Mouse (Mus musculus) heart, embryonic 10.5 days (tissue): ENCODE data around the gene Skor1. TPM values are rescaled to one million over a fixed set of nuclear protein-coding genes. Genes with fewer than 3 reads are reported as not detected.

Experiments used
- DNase-seq: peaks from one replicate; pipeline ENCODE4 v3.0.0-alpha.2; 2017; ENCODE audit warnings: low spot score
- H3K27ac ChIP-seq: fragments of 300-500 bp; sonication (generic); 2 replicates; pipeline ENCODE4 v1.5.1; 2016; ENCODE audit warnings: mild to moderate bottlenecking
- H3K27me3 ChIP-seq: fragments of 300-500 bp; sonication (generic); 2 replicates; pipeline ENCODE4 v1.6.1; 2016; ENCODE audit warnings: mild to moderate bottlenecking; ENCODE audit not compliant: poor library complexity, insufficient read depth, severe bottlenecking
- H3K36me3 ChIP-seq: fragments of 300-500 bp; sonication (generic); 2 replicates; pipeline ENCODE4 v1.6.1; 2016; ENCODE audit warnings: mild to moderate bottlenecking, moderate library complexity
- H3K4me1 ChIP-seq: fragments of 300-500 bp; sonication (generic); 2 replicates; pipeline ENCODE4 v1.6.1; 2016; ENCODE audit warnings: mild to moderate bottlenecking
- H3K4me3 ChIP-seq: fragments of 300-500 bp; sonication (generic); 2 replicates; pipeline ENCODE4 v1.5.1; 2016; ENCODE audit warnings: mild to moderate bottlenecking, moderate library complexity
- H3K9me3 ChIP-seq: fragments of 300-500 bp; sonication (generic); 2 replicates; pipeline ENCODE4 v1.6.1; 2016; ENCODE audit warnings: mild to moderate bottlenecking, moderate library complexity
- WGBS: fragments of 180-500 bp; shearing (Covaris S2); methylation state at CpG from one replicate; pipeline ENCODE4 v1.1.7; 2016; 5-methylcytosine and 5-hydroxymethylcytosine counted together
- polyA plus RNA-seq: library from polyadenylated mRNA; unstranded; fragments of >200 nt; fragmentation: Nextera tagmentation; extraction: Ambion mirVana; gene quantifications from 2 replicates; pipeline ENCODE4 v1.2.1, GENCODE M21; 2016

Gene Skor1
- polyA plus RNA-seq, 1 experiment from 2014 or later = 0.06 TPM

DNA sequence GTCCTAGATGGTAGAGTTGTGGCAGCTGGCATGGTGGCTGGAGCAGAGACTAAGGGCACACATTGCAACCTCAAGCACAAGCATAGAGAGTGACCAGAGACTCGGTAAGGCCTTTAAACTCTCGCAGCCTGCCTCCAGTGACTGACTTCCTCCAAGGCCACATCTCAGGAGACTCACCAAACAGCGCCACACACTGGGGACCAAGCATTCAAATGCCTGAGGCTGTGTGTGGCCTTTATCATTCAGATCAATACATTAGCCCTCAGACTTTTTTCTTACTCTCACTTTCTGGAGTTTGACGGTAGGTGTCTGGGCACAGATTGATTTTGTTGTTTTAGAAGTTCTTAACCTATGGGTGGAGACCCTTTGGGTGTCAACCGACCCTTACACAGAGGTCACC is 30.4 kb downstream of the Skor1 start:
- DNase-seq = no peak
- no peaks in the 10 kb centered on the region for H3K9me3 ChIP-seq
- H3K27ac ChIP-seq = no peak overlapping the region
- H3K27me3 ChIP-seq = no peaks in the 10 kb centered on the region
- H3K4me3 ChIP-seq = no peak overlapping the region
- H3K36me3 ChIP-seq = no peaks in the 10 kb centered on the region
- 47% methylated on average over 5 of the region's 5 CpGs for WGBS
- H3K4me1 ChIP-seq = no peaks in the 10 kb centered on the region

- no peak overlapping the region for H3K27ac ChIP-seq
- 65% methylated on average over 3 of the region's 3 CpGs for WGBS
- H3K9me3 ChIP-seq = no peaks in the 10 kb centered on the region
Measured at GRCm38 (mm10) chr9:63112514-63112913, 36.2 kb downstream of the Skor1 start.

DNA sequence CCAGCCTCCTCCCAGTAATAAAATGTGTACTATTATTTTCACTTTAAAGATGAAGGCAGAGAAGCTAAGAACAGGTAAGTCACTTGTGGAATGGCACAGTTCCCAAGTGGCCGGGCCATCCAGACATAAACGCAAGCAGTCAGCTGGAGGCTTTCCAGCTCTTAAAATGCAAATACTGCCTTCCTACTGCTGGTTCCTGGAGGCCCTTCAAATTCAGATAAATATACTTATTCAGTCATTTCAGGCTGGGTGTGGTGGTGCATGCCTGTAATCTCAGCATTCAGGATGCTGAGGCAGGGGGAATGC is 39.0 kb downstream of the Skor1 start:
- peak overlapping the region; percentile 99 for H3K27ac ChIP-seq
- 38% methylated on average over 2 of the region's 2 CpGs for WGBS
- DNase-seq = no peak
- no peaks in the 10 kb centered on the region for H3K27me3 ChIP-seq
- H3K9me3 ChIP-seq = no peaks in the 10 kb centered on the region
- H3K4me3 ChIP-seq = peak overlapping the region; percentile 75; the same call in 1 of the 2 replicates
- H3K36me3 ChIP-seq = 0 out of 2 replicates have a peak, but pooled peaks cover 4% of the 10 kb centered on the region
- peaks cover 19% of the 10 kb centered on the region for H3K4me1 ChIP-seq

More at GRCm38 (mm10) chr9:63112514-63112913, 36.2 kb downstream of the Skor1 start:
- DNase-seq = no peak
- peaks cover 19% of the 10 kb centered on the region for H3K4me1 ChIP-seq
- H3K4me3 ChIP-seq = no peak overlapping the region
- no peaks in the 10 kb centered on the region for H3K36me3 ChIP-seq
- H3K27me3 ChIP-seq = no peaks in the 10 kb centered on the region

GRCm38 (mm10) chr9:63109020-63109781 is 39.6 kb downstream of the Skor1 start:
- Histone ChIP-seq H3K4me3 (peak overlapping the region; percentile 75), H3K27me3 (no peaks in the 10 kb centered on the region), H3K9me3 (no peaks in the 10 kb centered on the region), H3K4me1 (peaks cover 19% of the 10 kb centered on the region), H3K27ac (peak overlapping the region; percentile 99), H3K36me3 (peaks cover 6% of the 10 kb centered on the region; the same call in 1 of the 2 replicates)
- DNase-seq = peak; percentile 93
- 2% methylated on average over 34 of the region's 34 CpGs for WGBS

DNA sequence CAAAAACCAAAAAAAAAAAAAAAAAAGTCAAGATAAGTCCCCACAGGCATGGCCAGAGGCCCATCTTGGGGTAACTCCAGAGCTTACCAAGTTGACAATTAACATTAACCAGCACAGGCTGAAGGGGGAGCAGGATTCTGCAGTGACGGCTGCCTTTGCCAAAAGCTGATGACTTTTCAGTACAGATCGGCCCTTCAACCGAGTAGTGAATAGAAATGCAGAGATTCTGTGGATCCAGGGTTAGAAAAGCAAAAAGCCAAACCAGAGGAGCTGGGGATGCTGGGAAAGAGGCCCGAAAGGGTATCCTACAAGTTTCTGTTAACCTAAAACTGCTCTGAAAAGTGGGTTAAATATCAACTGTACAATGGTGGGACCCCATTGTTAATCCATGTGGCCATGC is 40.2 kb downstream of the Skor1 start:
- Histone ChIP-seq H3K36me3 (peaks cover 6% of the 10 kb centered on the region; the same call in 1 of the 2 replicates), H3K4me3 (peak overlapping the region; percentile 75), H3K9me3 (no peaks in the 10 kb centered on the region), H3K27me3 (no peaks in the 10 kb centered on the region), H3K27ac (peak overlapping the region; percentile 99), H3K4me1 (peaks cover 19% of the 10 kb centered on the region)
- WGBS = 29% methylated on average over 4 of the region's 4 CpGs
- DNase-seq = no peak

GRCm38 (mm10) chr9:63100660-63101059 is 48.1 kb downstream of the Skor1 start:
- Histone ChIP-seq H3K4me1 (0 out of 2 replicates have a peak, but pooled peaks cover 4% of the 10 kb centered on the region), H3K9me3 (no peaks in the 10 kb centered on the region), H3K27ac (no peak overlapping the region), H3K36me3 (peaks cover 2% of the 10 kb centered on the region; the same call in 1 of the 2 replicates), H3K27me3 (no peaks in the 10 kb centered on the region), H3K4me3 (no peak overlapping the region)
- DNase-seq = no peak
- WGBS = 80% methylated on average over 5 of the region's 5 CpGs

DNA sequence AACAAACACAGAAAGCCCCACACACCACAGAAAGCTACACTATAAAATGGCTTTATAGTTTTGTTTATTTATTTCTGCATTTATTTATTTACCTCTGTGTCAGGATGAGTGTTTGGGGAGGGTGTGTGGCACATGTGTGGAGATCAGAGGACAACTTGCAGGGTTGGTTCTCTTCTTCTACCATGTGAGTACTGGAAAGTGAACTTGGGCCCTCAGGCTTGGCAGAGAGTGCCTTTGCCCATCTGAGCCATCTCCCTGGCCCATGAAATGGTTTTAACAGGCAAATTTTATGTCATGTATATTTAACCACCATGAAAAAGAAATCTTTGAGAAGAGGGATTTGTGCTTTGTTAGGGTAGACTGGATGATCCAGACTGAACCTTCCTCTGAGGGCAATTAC is 48.9 kb downstream of the Skor1 start:
- Histone ChIP-seq H3K27ac (no peak overlapping the region), H3K27me3 (no peaks in the 10 kb centered on the region), H3K9me3 (no peaks in the 10 kb centered on the region), H3K4me1 (peaks cover 8% of the 10 kb centered on the region; the same call in 1 of the 2 replicates), H3K4me3 (no peak overlapping the region), H3K36me3 (peaks cover 2% of the 10 kb centered on the region; the same call in 1 of the 2 replicates)
- no peak for DNase-seq

- H3K36me3 ChIP-seq = no peaks in the 10 kb centered on the region; the same call in 1 of the 2 replicates
- 86% methylated on average over 4 of the region's 4 CpGs for WGBS
- H3K27me3 ChIP-seq = no peaks in the 10 kb centered on the region
- no peak overlapping the region for H3K4me3 ChIP-seq
- H3K27ac ChIP-seq = no peak overlapping the region
- DNase-seq = no peak
- no peaks in the 10 kb centered on the region for H3K9me3 ChIP-seq
- H3K4me1 ChIP-seq = peaks cover 8% of the 10 kb centered on the region; the same call in 1 of the 2 replicates
Measured at GRCm38 (mm10) chr9:63099344-63099743, 49.4 kb downstream of the Skor1 start.

DNA sequence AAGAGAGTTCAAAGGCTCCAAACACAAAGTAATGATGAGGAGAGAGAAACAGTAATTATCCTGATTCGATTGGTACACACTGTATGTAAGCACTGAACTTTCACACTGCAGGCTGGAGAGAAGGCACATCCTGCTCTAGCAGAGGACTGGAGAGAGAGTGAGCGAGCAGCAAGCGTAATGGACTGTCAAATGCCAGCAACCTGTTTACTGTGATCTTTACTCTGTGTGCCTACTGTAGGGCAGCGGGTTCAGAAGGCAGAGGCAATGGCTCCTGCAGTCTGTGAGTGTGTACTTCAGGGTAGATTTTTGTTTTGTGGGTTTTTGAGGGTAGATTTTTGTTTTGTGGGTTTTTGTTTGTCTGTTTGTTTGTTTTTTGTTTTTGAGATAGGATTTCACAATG is 49.9 kb downstream of the Skor1 start:
- H3K4me3 ChIP-seq = no peak overlapping the region
- WGBS = 86% methylated on average over 4 of the region's 4 CpGs
- H3K27me3 ChIP-seq = no peaks in the 10 kb centered on the region
- no peak for DNase-seq
- H3K36me3 ChIP-seq = no peaks in the 10 kb centered on the region; the same call in 1 of the 2 replicates
- H3K9me3 ChIP-seq = no peaks in the 10 kb centered on the region
- peaks cover 8% of the 10 kb centered on the region; the same call in 1 of the 2 replicates for H3K4me1 ChIP-seq
- no peak overlapping the region for H3K27ac ChIP-seq

- no peak overlapping the region for H3K4me3 ChIP-seq
- 77% methylated on average over 1 of the region's 1 CpGs for WGBS
- H3K27ac ChIP-seq = no peak overlapping the region
- H3K4me1 ChIP-seq = peaks cover 19% of the 10 kb centered on the region
- H3K36me3 ChIP-seq = no peaks in the 10 kb centered on the region; the same call in 1 of the 2 replicates
- no peaks in the 10 kb centered on the region for H3K27me3 ChIP-seq
- no peak for DNase-seq
- no peaks in the 10 kb centered on the region for H3K9me3 ChIP-seq
Measured at GRCm38 (mm10) chr9:63097204-63097603, 51.6 kb downstream of the Skor1 start.

DNA sequence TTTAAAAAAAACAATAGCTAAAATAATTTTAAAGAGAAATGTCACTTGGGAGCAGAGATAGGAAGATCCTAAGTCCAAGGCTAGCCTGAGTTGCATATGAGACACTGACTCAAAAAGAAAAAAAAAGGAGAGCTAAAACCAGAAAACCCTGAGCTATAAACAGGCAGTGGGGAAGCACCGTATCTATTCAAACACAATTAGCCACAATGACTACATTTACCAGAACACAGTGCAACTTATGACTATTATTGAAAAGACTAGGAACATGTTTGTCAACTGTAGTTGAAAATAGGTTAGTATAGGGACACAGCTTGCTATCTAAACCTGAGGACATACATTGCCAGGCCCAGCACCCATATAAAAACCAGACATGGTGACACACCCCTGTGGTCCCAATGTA is 54.7 kb downstream of the Skor1 start:
- no peaks in the 10 kb centered on the region for H3K27me3 ChIP-seq
- no peak overlapping the region for H3K4me3 ChIP-seq
- H3K36me3 ChIP-seq = no peaks in the 10 kb centered on the region
- H3K27ac ChIP-seq = no peak overlapping the region
- H3K4me1 ChIP-seq = peaks cover 38% of the 10 kb centered on the region
- H3K9me3 ChIP-seq = no peaks in the 10 kb centered on the region
- no peak for DNase-seq
- WGBS = 94% methylated on average over 1 of the region's 1 CpGs

DNA sequence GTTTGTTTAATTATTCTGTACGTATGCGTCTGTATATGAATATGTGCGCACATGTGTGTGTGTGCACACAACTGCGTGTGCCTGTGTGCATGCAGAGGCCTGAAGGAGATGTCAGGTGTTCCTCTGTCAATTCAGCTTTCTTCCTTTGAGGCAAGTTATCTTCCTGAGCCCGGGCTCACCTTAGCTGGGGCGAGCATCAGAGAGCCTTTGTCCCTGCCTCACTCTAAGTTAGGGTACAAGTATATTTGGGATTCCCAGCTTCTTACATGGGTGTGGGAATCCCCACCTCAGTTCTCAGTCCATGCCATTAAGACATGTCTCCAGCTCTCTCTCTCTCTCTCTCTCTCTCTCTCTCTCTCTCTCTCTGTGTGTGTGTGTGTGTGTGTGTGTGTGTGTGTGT is 56.2 kb downstream of the Skor1 start:
- Histone ChIP-seq H3K36me3 (no peaks in the 10 kb centered on the region), H3K4me3 (peak overlapping the region; percentile 56), H3K4me1 (peaks cover 34% of the 10 kb centered on the region), H3K27me3 (no peaks in the 10 kb centered on the region), H3K9me3 (no peaks in the 10 kb centered on the region), H3K27ac (peak overlapping the region; percentile 88)
- no peak for DNase-seq
- 13% methylated on average over 6 of the region's 6 CpGs for WGBS

DNA sequence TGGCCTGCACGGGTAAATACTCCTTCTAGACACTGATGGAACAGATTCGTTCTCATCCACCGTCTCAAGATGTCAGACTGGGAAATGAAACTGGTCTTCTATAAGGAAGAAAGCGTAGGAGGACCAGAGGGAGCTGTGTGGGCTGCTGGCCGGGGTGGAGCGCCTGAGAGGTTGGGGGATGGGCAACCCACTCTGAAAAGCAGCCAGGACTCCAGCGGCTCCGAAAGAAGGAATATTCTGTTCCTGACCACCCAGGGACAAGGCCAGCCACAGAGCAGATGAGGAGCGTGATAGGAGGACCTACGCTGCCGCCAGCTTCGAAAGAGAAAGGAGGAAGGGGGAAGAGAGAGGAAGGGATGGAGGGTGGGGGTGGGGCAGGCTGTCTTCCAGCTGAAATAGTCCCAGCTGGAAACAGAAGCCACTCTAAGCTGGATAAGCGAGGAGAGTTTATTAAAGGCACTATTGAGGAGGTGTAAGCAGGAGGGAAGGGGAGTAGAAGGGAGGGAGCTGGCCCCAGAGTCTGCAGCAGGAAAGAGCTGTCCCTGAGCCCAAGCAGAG is 56.7 kb downstream of the Skor1 start:
- H3K4me1 ChIP-seq = peaks cover 34% of the 10 kb centered on the region
- no peaks in the 10 kb centered on the region for H3K36me3 ChIP-seq
- H3K4me3 ChIP-seq = peak overlapping the region; percentile 56
- no peaks in the 10 kb centered on the region for H3K27me3 ChIP-seq
- WGBS = under 1% methylated on average over 13 of the region's 13 CpGs
- no peaks in the 10 kb centered on the region for H3K9me3 ChIP-seq
- peak; percentile 88 for DNase-seq
- peak overlapping the region; percentile 88 for H3K27ac ChIP-seq
